Mouse (Mus musculus): ENCODE data around the gene Hint3. TPM values are rescaled to one million over a fixed set of nuclear protein-coding genes. Genes with fewer than 3 reads are reported as not detected.
A peak's percentile ranks its signal among the peaks of the same experiment; 100 is the strongest.
"Not testable (repeated sequence)": the region's sequence is repeated elsewhere in the genome, so short reads cannot be mapped to it uniquely, and the experiment has no call there.

The Hint3 gene
- polyA plus RNA-seq, 1 experiment from 2014 or later: 37.2 TPM

- Histone ChIP-seq H3K4me3 (ENCODE audit: low read depth, low read length) (no peak overlapping the region), H3K9ac (replicated peaks; ENCODE audit: low read depth) (no peak overlapping the region), H3K4me2 (replicated peaks; ENCODE audit: low read depth, low read length) (no peak overlapping the region), H3K27ac (ENCODE audit: low read length) (no peak overlapping the region), H3K4me1 (ENCODE audit: insufficient read depth, low read depth, low read length) (no peaks in the 10 kb centered on the region), H3K36me3 (ENCODE audit: insufficient read depth, low read length) (peaks cover 5% of the 10 kb centered on the region; the same call in 1 of the 2 replicates), H3K27me3 (replicated peaks; ENCODE audit: insufficient read depth, low read length) (no peaks in the 10 kb centered on the region), H3K9me3 (ENCODE audit: low read length) (no peaks in the 10 kb centered on the region)
- ATAC-seq (no peak), DNase-seq (ENCODE audit: low spot score) (no peak)
- WGBS: 46% methylated on average over 2 of the region's 2 CpGs
- no peak for TF ChIP-seq CTCF (IDR thresholded peaks at IDR 0.05)
- TF ChIP-seq EP300 (IDR thresholded peaks at IDR 0.05): no peak
These were observed 18.2 kb upstream of the Hint3 start for GRCm38 (mm10) chr10:30647681-30648080.

DNA sequence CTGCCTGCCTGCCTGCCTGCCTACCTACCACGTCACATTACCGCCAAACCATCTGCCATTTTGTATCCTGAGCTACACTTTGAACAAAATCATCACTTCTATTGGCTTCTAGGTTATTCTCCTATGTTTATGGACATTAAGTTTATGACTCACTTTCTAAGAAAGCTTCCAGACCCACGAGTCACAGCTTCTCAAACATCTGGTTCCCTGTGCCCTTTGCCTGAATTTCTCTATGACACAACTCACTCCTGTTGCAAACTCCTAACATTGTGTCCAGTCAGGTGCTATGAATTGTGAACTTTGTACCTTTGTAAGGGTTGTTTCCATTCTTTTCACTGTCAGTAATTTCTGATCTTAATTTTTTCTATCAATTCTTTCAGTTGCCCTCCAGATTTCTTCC lies 8.8 kb upstream of the Hint3 start:
- TF ChIP-seq EP300 (IDR thresholded peaks at IDR 0.05) (no peak), CTCF (IDR thresholded peaks at IDR 0.05) (no peak)
- ATAC-seq (no peak), DNase-seq (ENCODE audit: low spot score) (no peak)
- no peak overlapping the region for H3K27ac ChIP-seq (ENCODE audit: low read length)
- H3K9ac ChIP-seq (replicated peaks; ENCODE audit: low read depth): no peak overlapping the region
- H3K9me3 ChIP-seq (ENCODE audit: low read length): no peaks in the 10 kb centered on the region
- H3K4me1 ChIP-seq (ENCODE audit: insufficient read depth, low read depth, low read length): no peaks in the 10 kb centered on the region
- H3K36me3 ChIP-seq (ENCODE audit: insufficient read depth, low read length): no peaks in the 10 kb centered on the region
- no peaks in the 10 kb centered on the region for H3K27me3 ChIP-seq (replicated peaks; ENCODE audit: insufficient read depth, low read length)
- no peak overlapping the region for H3K4me3 ChIP-seq (ENCODE audit: low read depth, low read length)
- H3K4me2 ChIP-seq (replicated peaks; ENCODE audit: low read depth, low read length): no peak overlapping the region
- 74% methylated on average over 3 of the region's 3 CpGs for WGBS

GRCm38 (mm10) chr10:30636474-30637154 lies 7.2 kb upstream of the Hint3 start:
- not testable (repeated sequence) for H3K9ac ChIP-seq (replicated peaks; ENCODE audit: low read depth); H3K36me3 ChIP-seq (ENCODE audit: insufficient read depth, low read length); H3K27me3 ChIP-seq (replicated peaks; ENCODE audit: insufficient read depth, low read length); H3K4me2 ChIP-seq (replicated peaks; ENCODE audit: low read depth, low read length); H3K27ac ChIP-seq (ENCODE audit: low read length); H3K9me3 ChIP-seq (ENCODE audit: low read length); DNase-seq (ENCODE audit: low spot score); H3K4me1 ChIP-seq (ENCODE audit: insufficient read depth, low read depth, low read length); H3K4me3 ChIP-seq (ENCODE audit: low read depth, low read length); ATAC-seq
- 82% methylated on average over 1 of the region's 1 CpGs for WGBS

- ATAC-seq: no peak
- no peak for DNase-seq (ENCODE audit: low spot score)
- H3K4me3 ChIP-seq (ENCODE audit: low read depth, low read length): no peak overlapping the region
These were observed 3.3 kb upstream of the Hint3 start for GRCm38 (mm10) chr10:30632718-30633117.

DNA sequence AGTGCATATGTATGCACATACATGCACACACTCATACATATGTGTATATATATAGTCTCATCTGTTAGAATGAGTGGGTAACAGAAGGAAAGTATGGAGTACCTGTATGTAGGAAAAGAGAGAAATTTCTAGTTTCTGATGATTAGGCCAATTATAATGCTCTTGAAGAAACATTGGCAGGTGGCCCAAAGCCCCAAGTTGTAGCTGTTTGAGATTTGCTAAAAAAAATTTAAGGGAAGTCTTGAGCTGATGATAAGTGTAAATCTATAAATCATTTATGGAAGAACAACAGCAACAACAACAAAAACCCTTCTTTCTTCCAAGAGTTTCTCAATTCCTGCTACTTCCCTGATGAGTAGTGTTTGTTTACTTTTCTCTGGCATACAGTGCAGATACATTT lies 545 bp upstream of the Hint3 start:
- Histone ChIP-seq H3K4me1 (ENCODE audit: insufficient read depth, low read depth, low read length) (no peaks in the 10 kb centered on the region), H3K4me3 (ENCODE audit: low read depth, low read length) (no peak overlapping the region), H3K27ac (ENCODE audit: low read length) (no peak overlapping the region), H3K4me2 (replicated peaks; ENCODE audit: low read depth, low read length) (no peak overlapping the region), H3K27me3 (replicated peaks; ENCODE audit: insufficient read depth, low read length) (no peaks in the 10 kb centered on the region), H3K36me3 (ENCODE audit: insufficient read depth, low read length) (no peaks in the 10 kb centered on the region), H3K9me3 (ENCODE audit: low read length) (no peaks in the 10 kb centered on the region), H3K9ac (replicated peaks; ENCODE audit: low read depth) (no peak overlapping the region)
- DNase-seq (ENCODE audit: low spot score) (no peak), ATAC-seq (no peak)
- TF ChIP-seq EP300 (IDR thresholded peaks at IDR 0.05) (no peak), CTCF (IDR thresholded peaks at IDR 0.05) (no peak)

More at GRCm38 (mm10) chr10:30632718-30633117, 3.3 kb upstream of the Hint3 start:
- Histone ChIP-seq H3K27ac (ENCODE audit: low read length) (no peak overlapping the region), H3K9ac (replicated peaks; ENCODE audit: low read depth) (no peak overlapping the region), H3K9me3 (ENCODE audit: low read length) (no peaks in the 10 kb centered on the region), H3K4me1 (ENCODE audit: insufficient read depth, low read depth, low read length) (no peaks in the 10 kb centered on the region), H3K27me3 (replicated peaks; ENCODE audit: insufficient read depth, low read length) (no peaks in the 10 kb centered on the region), H3K4me2 (replicated peaks; ENCODE audit: low read depth, low read length) (no peak overlapping the region), H3K36me3 (ENCODE audit: insufficient read depth, low read length) (no peaks in the 10 kb centered on the region)
- WGBS: 93% methylated on average over 1 of the region's 1 CpGs
- TF ChIP-seq EP300 (IDR thresholded peaks at IDR 0.05) (no peak), CTCF (IDR thresholded peaks at IDR 0.05) (no peak)

- not testable (repeated sequence) for H3K27ac ChIP-seq (ENCODE audit: low read length); H3K4me2 ChIP-seq (replicated peaks; ENCODE audit: low read depth, low read length); DNase-seq (ENCODE audit: low spot score); H3K9ac ChIP-seq (replicated peaks; ENCODE audit: low read depth); ATAC-seq; H3K9me3 ChIP-seq (ENCODE audit: low read length); H3K4me1 ChIP-seq (ENCODE audit: insufficient read depth, low read depth, low read length); H3K27me3 ChIP-seq (replicated peaks; ENCODE audit: insufficient read depth, low read length); H3K36me3 ChIP-seq (ENCODE audit: insufficient read depth, low read length); H3K4me3 ChIP-seq (ENCODE audit: low read depth, low read length)
- 85% methylated on average over 11 of the region's 11 CpGs for WGBS
These were observed 988 bp downstream of the Hint3 start for GRCm38 (mm10) chr10:30628444-30628843.

DNA sequence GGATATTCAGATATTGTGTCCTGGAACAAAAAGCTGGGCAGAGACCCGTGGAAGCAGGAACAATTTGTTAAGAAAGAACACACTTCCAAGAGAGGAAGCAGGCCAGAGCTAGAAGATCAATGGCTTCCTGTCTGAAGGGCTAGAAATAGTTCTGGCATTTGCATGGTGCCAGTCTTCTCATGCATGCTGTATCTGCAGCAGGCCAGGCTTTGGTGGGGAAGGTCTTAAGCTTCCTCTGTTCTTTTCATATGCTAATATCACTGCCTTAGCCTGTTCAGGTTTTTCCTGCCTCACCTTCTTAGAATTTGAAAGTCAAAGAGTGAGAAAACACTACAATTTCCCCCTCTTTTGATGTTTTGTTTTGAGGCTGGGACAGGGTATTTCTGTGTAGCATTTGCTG lies 1.9 kb downstream of the Hint3 start:
- ATAC-seq (peak; percentile 57; the same call in 1 of the 2 replicates), DNase-seq (ENCODE audit: low spot score) (peak; percentile 23)
- WGBS: 22% methylated on average over 1 of the region's 1 CpGs
- no peaks in the 10 kb centered on the region for H3K36me3 ChIP-seq (ENCODE audit: insufficient read depth, low read length)
- no peaks in the 10 kb centered on the region for H3K9me3 ChIP-seq (ENCODE audit: low read length)
- H3K4me2 ChIP-seq (replicated peaks; ENCODE audit: low read depth, low read length): no peak overlapping the region
- H3K4me1 ChIP-seq (ENCODE audit: insufficient read depth, low read depth, low read length): no peaks in the 10 kb centered on the region
- TF ChIP-seq CTCF (IDR thresholded peaks at IDR 0.05): no peak
- TF ChIP-seq EP300 (IDR thresholded peaks at IDR 0.05): peak; percentile 74
- no peak overlapping the region for H3K4me3 ChIP-seq (ENCODE audit: low read depth, low read length)
- H3K27me3 ChIP-seq (replicated peaks; ENCODE audit: insufficient read depth, low read length): no peaks in the 10 kb centered on the region
- H3K27ac ChIP-seq (ENCODE audit: low read length): no peak overlapping the region
- H3K9ac ChIP-seq (replicated peaks; ENCODE audit: low read depth): no peak overlapping the region
